Mouse (Mus musculus) layer of hippocampus, postnatal 25 days (tissue): ENCODE data around the gene BC051019. TPM values are rescaled to one million over a fixed set of nuclear protein-coding genes. Genes with fewer than 3 reads are reported as not detected.

ENCODE experiments used
- DNase-seq, 2 experiments: peaks; one replicate each; pipeline ENCODE4 v3.0.0; 2022; ENCODE audit warnings: mixed read lengths in 2 of 2, low spot score in 1 of 2; ENCODE audit errors: extremely low spot score in 1 of 2
- total RNA-seq, 2 experiments: library from RNA; stranded (reverse); gene quantifications; 2 replicates each; pipeline ENCODE4 v1.2.3; 2021

BC051019 gene
- not detected for total RNA-seq

DNA sequence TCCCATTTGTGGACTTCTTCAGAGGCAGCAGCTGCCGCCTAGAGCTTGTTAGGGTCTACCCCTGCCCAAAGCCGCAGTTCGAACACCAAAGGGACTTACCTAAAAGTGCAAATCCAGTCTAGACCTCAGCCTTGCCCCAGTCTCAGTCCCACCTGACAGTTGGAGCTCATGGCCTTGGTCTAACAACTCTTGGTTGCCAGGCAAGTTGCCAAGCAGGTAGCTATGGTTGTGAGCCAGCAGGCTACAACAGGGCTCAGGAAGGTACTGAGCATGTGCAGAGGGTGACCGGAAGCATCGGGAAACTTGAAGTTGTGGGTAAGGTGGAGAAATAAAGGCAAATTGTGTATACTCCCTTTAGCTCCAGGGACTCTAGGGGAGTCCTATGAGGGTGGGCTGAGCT, at the start of gene BC051019:
Gene BC051019 (minus strand): TSS at position 154 of the 400 bp plus-strand sequence.
- no peak for DNase-seq

DNA sequence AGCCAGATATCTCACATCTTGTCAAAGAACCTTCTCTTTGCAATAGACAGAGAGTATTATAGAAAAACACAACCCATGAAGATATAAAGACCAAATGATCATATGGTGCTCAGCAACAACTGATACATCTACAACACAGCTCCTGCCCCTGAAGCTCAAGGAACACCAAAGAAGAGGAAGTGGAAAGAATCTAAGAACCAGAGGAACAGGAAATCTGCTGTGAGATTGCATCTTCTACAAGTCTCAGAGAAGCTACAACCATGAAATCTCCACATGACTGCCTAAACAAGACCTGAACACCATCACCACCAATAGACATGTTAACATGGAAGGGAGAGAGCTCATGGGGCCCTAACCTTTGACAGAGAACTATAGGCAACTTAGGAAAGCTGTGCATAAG, 48.6 kb upstream of the BC051019 start:
- no peak for DNase-seq

DNA sequence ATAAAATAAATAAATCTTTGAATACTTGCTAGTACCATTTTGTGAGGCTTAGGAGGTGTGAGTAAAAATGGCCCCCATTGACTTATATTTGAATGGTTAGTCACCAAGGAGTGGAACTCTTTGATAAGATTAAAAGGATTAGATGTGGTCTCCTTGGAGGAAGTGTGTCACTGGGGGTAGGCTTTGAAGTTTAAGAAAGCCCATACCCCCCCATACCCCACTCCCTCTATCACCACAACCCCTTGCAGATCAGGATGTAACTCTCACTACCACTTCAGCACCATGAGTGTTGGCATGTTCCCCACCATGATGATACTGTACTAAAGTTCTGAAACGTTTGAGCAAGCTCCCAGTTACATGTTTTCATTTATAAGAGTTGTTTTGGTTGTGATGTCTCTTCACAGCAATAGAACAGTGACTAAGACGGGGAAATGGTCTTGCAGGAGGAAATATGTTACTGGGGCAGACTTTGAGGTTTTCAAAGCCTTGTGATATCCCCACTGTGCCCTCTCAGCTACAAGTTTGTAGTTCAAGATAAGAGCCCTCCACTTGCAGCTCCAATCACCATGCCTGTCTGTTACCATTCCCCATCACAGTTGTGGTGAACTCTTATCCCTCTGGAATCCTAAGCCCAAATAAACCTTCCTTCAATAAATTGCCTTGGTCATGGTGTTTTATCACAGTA, 45.2 kb upstream of the BC051019 start:
- DNase-seq: no peak

DNA sequence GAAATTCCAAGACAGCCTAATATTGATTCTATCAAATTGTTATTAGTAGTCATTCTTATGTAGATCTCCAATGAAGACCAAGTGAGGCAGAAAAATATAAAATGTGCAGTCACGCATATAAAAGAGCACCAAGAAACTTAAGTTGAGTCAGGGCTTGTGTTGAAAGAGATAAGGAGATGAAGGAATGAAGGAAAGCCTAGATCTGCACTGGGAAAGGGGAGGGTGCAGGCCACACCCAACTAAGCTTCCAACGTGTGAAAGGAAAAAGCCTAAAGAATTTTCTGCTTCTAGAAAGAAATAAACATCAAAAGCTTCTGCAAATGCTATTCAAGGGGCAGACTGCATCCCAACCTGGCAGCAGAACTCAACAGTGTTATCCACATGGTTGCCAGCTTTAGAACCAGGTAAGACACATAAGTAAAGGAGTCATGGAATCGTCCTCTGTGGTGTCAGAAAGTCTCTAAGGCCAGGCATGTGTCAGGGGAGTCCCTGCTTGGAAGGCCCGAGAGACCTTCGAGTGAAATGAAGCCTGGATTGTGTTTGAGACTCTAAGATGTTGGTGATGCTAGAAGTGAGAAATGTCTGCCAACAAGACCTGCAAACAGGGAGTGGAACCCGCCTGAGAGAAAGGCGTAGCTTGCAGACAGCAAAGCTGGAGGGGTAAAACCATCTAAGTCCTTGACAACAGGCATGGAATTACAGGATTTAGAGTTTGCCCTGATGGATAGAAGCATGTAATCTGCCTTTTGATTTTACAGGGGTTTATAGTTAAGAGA, 44.1 kb upstream of the BC051019 start:
- no peak for DNase-seq

DNA sequence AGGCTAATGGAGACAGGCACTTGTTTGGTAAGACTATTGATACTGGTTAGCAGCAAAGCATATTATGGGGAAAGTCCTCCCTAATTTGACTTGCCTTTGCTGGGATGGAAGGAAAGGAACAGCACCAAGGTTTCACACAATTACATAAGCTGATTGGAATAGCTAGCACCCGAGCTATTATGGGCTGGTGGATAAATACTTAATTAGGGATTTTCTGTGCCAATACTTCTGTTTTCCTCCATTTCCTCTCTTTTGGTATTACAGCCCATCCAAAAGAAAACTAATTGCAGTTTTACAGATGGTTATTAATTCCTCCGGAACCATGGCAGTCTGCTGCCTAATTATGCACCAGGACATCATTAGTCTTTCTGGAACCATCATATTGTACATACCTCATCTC, 40.4 kb upstream of the BC051019 start:
- DNase-seq: no peak

DNA sequence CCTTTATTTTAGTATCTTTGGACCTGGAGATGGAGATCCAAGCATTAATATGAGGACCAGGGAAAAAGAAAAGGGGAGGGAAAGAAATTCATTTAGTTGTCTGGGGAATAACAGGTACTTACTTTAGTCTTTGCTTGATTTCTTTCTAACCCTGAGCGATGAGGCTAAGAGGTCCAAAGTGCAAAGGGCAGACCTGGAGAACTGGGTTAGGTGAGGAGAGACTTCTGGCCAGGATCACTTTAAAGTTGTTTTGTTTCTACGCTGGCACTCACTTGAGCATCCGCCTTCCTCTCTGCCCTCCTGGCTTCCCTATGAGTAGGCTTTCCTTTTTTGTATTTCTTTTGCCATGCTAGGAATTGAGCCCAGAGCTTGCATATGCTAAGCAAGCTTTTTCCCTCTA, 32.6 kb upstream of the BC051019 start:
- no peak for DNase-seq

DNA sequence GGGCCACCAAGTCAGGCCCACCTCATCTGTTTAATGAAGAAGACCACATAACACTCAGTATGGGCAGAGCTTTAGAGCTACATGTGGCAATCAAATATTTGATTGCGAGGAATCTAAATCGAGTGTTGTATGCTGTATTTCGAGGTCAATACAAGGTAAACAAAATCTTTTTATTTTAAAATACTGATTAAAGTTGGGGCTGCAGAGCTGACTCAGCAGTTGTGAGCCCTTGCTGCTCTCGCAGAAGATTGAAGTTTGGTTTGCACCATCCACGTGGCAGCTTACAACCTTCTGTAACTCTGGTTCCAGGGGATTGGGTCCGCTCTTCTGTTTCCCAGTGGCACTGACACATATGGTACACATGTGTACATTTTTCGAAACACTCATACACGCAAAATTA, 30.4 kb upstream of the BC051019 start:
- no peak for DNase-seq

DNA sequence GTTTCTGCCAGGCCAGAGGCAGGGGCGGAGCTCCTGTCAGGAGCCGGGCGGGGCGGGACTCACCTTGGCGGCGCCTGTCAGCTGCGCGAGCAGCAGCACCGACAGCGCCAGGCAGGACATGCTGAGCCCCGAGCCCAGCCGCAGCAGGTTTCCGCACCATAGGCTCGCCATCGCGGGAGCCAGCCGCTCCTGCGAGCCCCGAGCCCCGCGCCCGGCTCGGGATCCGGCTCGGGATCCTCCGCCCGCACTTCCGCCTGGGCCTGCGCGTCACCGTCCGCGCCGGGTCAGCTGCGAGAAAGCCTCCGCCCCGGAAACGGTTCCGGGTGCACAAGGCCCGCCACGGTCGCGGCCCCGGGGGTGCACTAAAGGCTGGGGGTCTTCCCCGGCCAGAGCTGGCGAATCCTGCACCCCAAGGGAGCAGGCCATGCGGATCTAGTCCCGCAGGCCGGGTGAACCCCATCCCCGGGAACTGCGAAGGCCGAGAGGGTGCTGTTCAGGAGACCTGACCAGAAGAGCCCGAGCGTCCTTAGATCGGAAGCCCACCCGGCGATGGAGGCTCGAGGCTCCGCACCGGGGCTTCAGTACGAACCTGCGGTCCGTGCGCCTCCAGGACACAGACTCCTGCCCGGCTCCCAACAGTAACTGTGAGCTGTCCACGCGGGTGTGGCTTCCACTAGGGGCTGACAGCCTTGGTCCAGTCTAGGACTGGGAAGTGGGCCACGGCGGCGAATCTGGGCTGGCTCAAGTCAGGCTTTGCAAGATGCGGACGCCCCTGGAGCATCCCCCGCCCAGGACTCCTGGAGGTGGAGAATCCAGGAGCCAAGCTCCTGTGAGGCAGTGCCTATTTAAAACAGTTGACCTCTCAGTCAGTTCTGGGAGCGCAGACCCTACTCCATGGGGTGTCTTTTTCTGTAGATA, 28.6 kb upstream of the BC051019 start, which contains the start of gene Tmem9b:
Gene Tmem9b (minus strand): TSS at position 868 of the 918 bp plus-strand sequence.
- peak; percentile 71 to 85 for DNase-seq

DNA sequence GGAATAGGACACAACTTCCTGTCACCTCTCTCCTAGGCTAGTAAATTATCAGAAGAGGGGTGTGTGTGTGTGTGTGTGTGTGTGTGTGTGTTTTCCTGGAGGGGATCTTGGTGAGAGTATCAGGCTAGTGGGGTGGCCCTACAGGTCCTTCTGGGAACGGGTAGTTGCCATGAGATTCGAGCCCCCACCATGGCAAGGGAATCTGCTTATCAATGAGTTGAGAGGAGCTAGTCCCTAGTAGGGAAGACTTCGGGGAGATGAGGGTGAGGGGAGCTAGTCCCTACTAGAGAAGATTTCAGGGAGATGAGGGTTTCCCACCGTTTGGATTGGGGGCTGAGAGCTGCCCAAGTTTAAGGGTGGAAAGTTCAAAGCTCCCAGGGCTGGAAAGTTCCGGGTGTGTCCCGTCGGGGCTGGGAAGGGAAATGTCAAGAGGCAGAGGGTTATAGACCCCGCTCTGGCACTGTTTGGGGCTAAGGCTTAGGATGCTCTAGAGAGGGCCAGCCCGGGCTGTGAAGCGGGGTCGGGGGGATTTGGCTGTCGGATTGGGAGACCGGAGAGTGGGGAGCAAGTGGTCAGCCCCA, 27.9 kb upstream of the BC051019 start:
- no peak for DNase-seq

DNA sequence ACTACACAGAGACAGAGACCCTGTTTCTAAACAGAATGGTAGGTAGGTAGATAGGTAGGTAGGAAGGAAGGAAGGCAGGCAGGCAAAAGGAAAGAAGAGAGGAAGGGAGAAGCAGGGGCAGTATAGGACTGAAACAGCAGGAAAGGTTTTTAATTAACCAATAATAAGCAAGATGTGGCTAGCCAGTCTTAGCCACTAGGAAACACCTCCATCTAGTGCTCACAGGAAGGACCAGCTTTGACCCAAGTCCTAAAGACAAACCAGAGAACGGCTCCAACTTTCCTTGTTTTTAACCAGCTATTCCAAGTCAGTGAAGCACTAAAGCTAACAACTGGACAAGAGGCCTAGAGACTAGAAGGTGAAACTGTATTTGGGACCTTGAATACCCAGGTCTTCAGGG, 24.1 kb upstream of the BC051019 start:
- DNase-seq: no peak

DNA sequence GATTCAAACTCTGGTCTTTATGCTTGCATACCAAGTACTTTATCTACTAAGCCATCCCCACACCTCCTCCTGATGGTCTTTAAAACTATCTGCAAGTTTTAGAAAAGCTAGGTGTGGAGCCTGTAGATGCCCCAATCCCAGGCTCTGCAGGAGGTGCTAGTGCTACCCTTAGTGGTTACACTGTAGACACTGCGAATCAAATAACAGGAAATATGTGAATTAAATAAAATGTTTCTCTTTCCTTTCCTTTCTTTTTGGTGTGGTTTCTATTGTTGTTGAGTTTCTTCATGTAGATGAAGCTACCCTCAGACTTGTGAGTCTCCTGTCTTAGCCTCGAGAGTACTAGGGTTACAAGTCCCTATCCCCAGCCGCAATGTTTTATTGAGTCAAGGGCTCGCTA, 18.1 kb upstream of the BC051019 start:
- no peak for DNase-seq

DNA sequence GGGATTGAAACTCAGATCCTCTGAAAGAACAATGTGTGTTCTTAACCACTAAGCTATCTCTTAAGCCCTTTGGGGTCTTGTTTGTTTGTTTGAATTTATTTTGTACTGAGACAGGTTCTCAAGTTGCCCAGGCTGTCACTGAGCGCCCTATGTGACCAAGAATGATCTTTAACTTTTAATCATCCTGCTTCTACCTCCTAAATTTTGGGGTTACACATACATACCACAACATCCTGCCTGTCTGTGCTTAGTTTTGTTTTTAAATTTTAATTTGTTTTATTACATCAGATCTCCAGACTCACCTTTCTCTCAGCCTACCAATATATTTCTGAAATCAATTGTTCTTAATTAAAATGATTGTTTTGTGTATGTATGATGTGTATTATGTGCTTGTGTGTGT, 17.4 kb upstream of the BC051019 start:
- DNase-seq: no peak

DNA sequence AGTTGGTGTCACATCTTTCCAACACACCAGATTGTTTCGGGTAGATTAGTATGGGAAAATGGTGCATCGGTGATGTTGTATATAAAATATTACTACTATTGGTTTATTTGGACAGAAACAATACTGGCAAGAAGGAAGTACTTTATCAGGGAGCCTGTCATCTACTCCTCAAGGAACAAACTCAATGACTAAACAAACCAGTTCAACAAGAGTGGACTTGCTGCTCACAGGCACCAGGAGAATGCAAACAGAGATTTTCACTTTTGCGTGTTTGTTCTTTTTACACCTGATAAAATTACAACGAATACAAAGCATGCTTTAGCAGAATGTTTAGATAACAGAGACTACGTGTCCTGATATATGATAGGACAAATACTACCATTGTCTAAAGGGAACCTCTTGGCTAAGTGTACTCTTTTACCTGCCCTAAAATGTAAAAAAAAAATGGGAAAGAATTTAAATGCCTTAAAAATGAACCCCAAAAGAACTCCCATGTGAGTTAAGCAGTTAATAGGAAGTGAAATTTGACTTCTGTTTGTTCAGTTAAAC, 16.2 kb upstream of the BC051019 start:
- DNase-seq: no peak

DNA sequence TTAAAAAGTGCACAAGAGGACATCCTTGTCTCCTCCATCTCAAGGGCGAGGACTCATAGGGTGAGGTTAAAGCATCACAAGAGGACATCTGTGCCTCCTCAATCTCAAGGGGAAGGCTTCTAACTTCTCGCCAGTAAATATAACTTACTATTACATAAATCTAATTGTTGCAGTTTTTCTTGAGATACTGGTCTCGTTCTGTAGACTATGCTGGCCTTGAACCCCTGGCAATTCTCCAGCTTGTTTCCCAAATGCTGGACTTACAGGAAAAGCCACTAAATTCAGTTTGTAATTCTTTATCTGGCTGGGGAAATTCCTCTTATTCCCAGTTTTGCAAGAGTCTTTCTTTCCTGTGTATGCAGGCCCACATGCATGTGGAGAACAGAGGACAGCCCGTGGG, 11.2 kb upstream of the BC051019 start:
- no peak for DNase-seq

DNA sequence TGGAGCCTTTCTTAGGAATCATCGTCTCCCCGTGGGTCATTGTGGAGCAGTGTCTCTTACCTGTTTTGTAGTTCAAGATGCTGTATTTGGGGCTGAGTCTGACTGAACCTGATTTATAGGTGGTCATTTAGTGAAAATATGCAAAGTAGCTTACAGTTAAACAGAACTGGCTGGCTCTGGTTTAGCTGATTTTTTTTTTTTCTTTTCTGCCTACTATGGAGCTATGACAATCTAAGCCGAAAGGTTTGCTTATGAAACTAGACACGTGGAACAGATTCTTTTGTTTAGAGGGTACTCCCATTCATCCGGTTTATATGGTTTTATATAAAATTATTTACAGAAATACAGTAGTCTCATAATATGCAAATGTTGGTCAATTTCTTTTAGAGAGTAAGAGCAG, 8.0 kb upstream of the BC051019 start, which contains the start of gene Ascl3:
Gene Ascl3 (minus strand): TSS at position 101 of the 400 bp plus-strand sequence.
- DNase-seq: no peak

DNA sequence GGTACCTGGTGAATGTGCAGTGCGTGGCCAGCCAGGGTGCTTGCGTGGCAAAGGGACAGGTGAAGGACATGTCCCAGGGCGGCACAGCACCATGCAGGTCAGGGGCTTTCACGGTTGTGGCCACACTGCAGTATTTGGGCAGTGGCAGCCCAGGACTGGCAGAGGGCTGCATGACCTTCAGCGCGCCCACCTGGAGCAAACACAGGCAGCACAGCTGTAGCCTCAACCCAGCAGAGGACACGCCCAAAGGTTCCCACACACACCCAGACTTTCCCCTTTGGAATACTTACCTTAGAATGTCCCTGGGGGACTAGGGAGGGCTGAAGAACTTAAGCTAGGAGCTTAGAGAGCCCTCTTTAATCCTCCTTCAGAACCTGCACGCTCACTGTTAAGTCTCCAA, 536 bp downstream of the BC051019 start:
- no peak for DNase-seq

DNA sequence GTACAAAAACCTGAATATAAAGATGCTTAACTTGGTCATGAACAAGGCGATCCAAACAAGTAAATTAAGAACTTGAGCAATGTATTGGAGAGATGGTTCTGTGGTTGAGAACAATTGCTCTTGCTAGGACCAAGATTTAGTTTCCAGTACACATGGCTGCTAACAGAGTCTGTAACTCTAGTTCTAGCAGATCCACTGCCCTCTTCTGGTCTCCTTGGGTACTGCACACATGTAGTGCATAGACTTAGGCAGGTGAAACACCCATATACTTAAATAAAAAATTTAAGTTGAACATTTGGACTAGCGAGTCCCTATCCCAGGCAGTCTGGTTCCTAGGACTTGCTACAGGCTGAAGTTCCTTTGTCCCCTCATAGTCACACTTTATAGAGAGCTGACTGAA, 1.0 kb downstream of the BC051019 start:
- DNase-seq: no peak

DNA sequence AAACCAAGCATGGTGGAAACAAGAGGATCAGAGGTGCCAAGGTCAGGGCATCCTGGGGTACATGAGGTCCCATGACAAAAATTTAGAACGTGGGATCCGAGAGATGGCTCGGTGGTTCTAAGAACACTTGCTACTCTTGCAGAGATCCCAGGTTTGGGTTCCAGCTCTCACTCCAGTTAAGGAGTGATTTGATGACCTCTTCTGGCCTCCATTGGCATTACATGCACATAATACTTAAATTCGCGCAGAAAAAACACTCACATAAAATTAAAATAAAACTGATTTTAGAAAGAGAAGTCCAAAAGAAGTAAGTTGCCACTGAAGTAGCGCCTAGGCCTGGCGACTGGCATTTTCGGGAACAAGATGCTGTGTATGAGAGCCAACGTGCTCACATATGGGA, 4.4 kb downstream of the BC051019 start:
- peak in 1 of 2 experiments; percentile 48 for DNase-seq

DNA sequence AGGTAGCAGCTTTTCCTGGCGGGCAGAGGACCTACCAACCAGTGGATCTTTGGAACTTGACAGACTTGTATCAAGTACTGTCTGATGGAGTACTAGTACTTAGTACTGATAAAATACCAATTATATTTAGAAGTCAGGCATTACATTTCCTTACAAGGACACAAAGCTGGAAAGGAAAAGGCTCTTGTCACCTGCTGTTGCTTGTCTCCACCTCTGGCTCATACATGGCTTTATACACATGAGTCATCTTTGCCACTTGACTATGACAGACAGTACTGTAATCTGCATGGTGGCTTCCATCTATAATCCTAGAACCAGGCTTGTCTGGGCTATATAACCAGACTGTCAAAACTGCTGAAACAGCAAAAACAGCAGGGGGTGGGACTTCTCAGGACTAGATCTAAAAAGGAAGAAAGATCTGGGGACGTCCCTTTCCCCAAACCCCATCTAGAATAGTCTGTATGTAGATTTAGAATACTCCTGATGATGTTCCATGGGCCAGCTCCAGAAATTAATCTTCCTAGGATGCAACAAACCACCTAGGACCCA, 10.1 kb downstream of the BC051019 start:
- DNase-seq: no peak

DNA sequence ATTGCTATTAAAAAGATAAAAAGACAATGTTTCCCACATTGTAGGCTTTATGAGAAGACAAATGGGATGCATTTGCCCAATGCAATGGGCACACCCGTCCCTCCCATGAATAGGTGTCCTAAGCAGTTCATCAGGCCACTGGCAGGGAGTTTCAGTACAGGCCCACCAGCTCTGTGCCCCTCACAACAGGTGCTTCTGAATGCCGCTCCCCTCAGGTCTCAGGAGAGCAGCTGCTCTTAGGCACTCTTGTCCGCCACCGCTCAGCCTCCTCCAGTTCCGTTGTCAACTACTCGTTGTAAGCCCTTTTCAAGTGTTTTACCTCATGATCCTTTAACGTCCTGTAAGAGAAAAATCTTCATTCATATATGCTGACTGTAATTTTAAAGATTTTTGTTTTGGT, 11.5 kb downstream of the BC051019 start:
- DNase-seq: no peak
